Mouse (Mus musculus) granulocyte monocyte progenitor cell, adult 5-6 weeks (primary cell): Measurements from ENCODE around the gene Ubtd1. TPM values are rescaled to one million over a fixed set of nuclear protein-coding genes. Genes with fewer than 3 reads are reported as not detected.

Source experiments
- total RNA-seq, 2 experiments: library from RNA; stranded (forward) in 1 of 2; stranded (reverse) in 1 of 2; fragments of 200-712, 200-1000 nt in 1 of 2; fragments of >200 nt in 1 of 2; fragmentation: Nextera tagmentation in 1 of 2; gene quantifications; 2 replicates each; pipeline ENCODE4 v1.2.3; 2014 to 2017

The Ubtd1 gene
- total RNA-seq, 2 experiments from 2014 or later, result 6.4 to 38.5 TPM

Other genes with a start within 250 kb of the Ubtd1 start
- 0.30 TPM in 1 of 2 replicates, not detected in the other for gene Slit1, start 238.1 kb upstream of the Ubtd1 start, total RNA-seq (2014; fragmentation: Nextera tagmentation)
- gene Slit1, start 238.1 kb upstream of the Ubtd1 start, total RNA-seq (2017), result 0.15 and 0.17 TPM in 2 replicates
- 19.8 and 25.9 TPM in 2 replicates for gene Arhgap19, start 179.7 kb upstream of the Ubtd1 start, total RNA-seq (2014; fragmentation: Nextera tagmentation)
- gene Arhgap19, start 179.7 kb upstream of the Ubtd1 start, total RNA-seq (2017), result 43.2 and 55.3 TPM in 2 replicates
- gene Frat1, start 151.8 kb upstream of the Ubtd1 start, total RNA-seq (2014; fragmentation: Nextera tagmentation), result 2.6 and 5.6 TPM in 2 replicates
- gene Frat1, start 151.8 kb upstream of the Ubtd1 start, total RNA-seq (2017), result 10.0 and 11.2 TPM in 2 replicates
- 18.9 and 20.6 TPM in 2 replicates for gene Frat2, start 133.6 kb upstream of the Ubtd1 start, total RNA-seq (2014; fragmentation: Nextera tagmentation)
- 25.7 and 33.4 TPM in 2 replicates for gene Frat2, start 133.6 kb upstream of the Ubtd1 start, total RNA-seq (2017)
- 14.8 and 22.3 TPM in 2 replicates for gene Rrp12, start 85.6 kb upstream of the Ubtd1 start, total RNA-seq (2014; fragmentation: Nextera tagmentation)
- gene Rrp12, start 85.6 kb upstream of the Ubtd1 start, total RNA-seq (2017), result 18.1 and 20.1 TPM in 2 replicates
- gene Pgam1, start 69.8 kb upstream of the Ubtd1 start, total RNA-seq (2014; fragmentation: Nextera tagmentation), result 865 and 869 TPM in 2 replicates
- 502 and 504 TPM in 2 replicates for gene Pgam1, start 69.8 kb upstream of the Ubtd1 start, total RNA-seq (2017)
- 62.5 and 87.5 TPM in 2 replicates for gene Exosc1, start 48.3 kb upstream of the Ubtd1 start, total RNA-seq (2014; fragmentation: Nextera tagmentation)
- 69.5 and 82.4 TPM in 2 replicates for gene Exosc1, start 48.3 kb upstream of the Ubtd1 start, total RNA-seq (2017)
- 77.4 and 78.5 TPM in 2 replicates for gene Zdhhc16, start 48.3 kb upstream of the Ubtd1 start, total RNA-seq (2014; fragmentation: Nextera tagmentation)
- gene Zdhhc16, start 48.3 kb upstream of the Ubtd1 start, total RNA-seq (2017), result 42.4 and 47.2 TPM in 2 replicates
- 56.9 and 59.4 TPM in 2 replicates for gene Mms19, start 606 bp upstream of the Ubtd1 start, total RNA-seq (2014; fragmentation: Nextera tagmentation)
- 36.2 and 37.4 TPM in 2 replicates for gene Mms19, start 606 bp upstream of the Ubtd1 start, total RNA-seq (2017)
- gene Ankrd2, start 54.2 kb downstream of the Ubtd1 start, total RNA-seq (2014; fragmentation: Nextera tagmentation), result not detected in 2 replicates
- not detected in 2 replicates for gene Ankrd2, start 54.2 kb downstream of the Ubtd1 start, total RNA-seq (2017)
- not detected in 2 replicates for gene Hoga1, start 63.8 kb downstream of the Ubtd1 start, total RNA-seq (2014; fragmentation: Nextera tagmentation)
- not detected in 2 replicates for gene Hoga1, start 63.8 kb downstream of the Ubtd1 start, total RNA-seq (2017)
- not detected in 2 replicates for gene 4933411K16Rik, start 70.5 kb downstream of the Ubtd1 start, total RNA-seq (2014; fragmentation: Nextera tagmentation)
- gene 4933411K16Rik, start 70.5 kb downstream of the Ubtd1 start, total RNA-seq (2017), result not detected in 2 replicates
- gene Morn4, start 104.6 kb downstream of the Ubtd1 start, total RNA-seq (2014; fragmentation: Nextera tagmentation), result 1.5 and 2.5 TPM in 2 replicates
- gene Morn4, start 104.6 kb downstream of the Ubtd1 start, total RNA-seq (2017), result 0.09 and 0.72 TPM in 2 replicates
- gene Pi4k2a, start 108.7 kb downstream of the Ubtd1 start, total RNA-seq (2014; fragmentation: Nextera tagmentation), result 19.1 and 21.9 TPM in 2 replicates
- gene Pi4k2a, start 108.7 kb downstream of the Ubtd1 start, total RNA-seq (2017), result 6.7 and 7.1 TPM in 2 replicates
- 9.9 and 12.0 TPM in 2 replicates for gene Avpi1, start 147.3 kb downstream of the Ubtd1 start, total RNA-seq (2014; fragmentation: Nextera tagmentation)
- 4.5 and 10.7 TPM in 2 replicates for gene Avpi1, start 147.3 kb downstream of the Ubtd1 start, total RNA-seq (2017)
- gene Marveld1, start 165.6 kb downstream of the Ubtd1 start, total RNA-seq (2014; fragmentation: Nextera tagmentation), result 15.1 and 19.7 TPM in 2 replicates
- 13.2 and 13.9 TPM in 2 replicates for gene Marveld1, start 165.6 kb downstream of the Ubtd1 start, total RNA-seq (2017)
- 34.6 and 35.5 TPM in 2 replicates for gene Zfyve27, start 182.2 kb downstream of the Ubtd1 start, total RNA-seq (2014; fragmentation: Nextera tagmentation)
- 21.1 and 26.4 TPM in 2 replicates for gene Zfyve27, start 182.2 kb downstream of the Ubtd1 start, total RNA-seq (2017)
- not detected in 2 replicates for gene Sfrp5, start 220.5 kb downstream of the Ubtd1 start, total RNA-seq (2014; fragmentation: Nextera tagmentation)
- gene Sfrp5, start 220.5 kb downstream of the Ubtd1 start, total RNA-seq (2017), result not detected in 2 replicates